9 mouse cellular contexts compared by ENCODE assay signal in genomic region chr2:166656630-166657029, GRCm38 (mm10). TPM values are rescaled to one million over a fixed set of nuclear protein-coding genes. Genes with fewer than 3 reads are reported as not detected.
A peak's percentile ranks its signal among the peaks of the same experiment; 100 is the strongest.
DNase-seq lines count a peak whose midpoint lies in the region; ATAC-seq lines count a peak whose summit lies in the region.
"Had no signal": no experiment of that assay in that cellular context is flagged by ENCODE, and none has a peak within 500 bp of the region (broad histone marks: within the 10 kb centered on the region; RNA-seq: fewer than 3 reads in every experiment).

No protein-coding gene starts in this region.

- no peaks in the 10 kb centered on the region for H3K9me3 ChIP-seq in heart, embryonic 14.5 days (ENCODE audit: control insufficient read depth, low read length)
- H3K9me3 ChIP-seq in hindbrain, embryonic 16.5 days (ENCODE audit: control insufficient read depth, low read length): no peaks in the 10 kb centered on the region
- no peaks in the 10 kb centered on the region for H3K9me3 ChIP-seq in midbrain, embryonic 16.5 days (replicated peaks; ENCODE audit: control insufficient read depth, low read length, poor library complexity, severe bottlenecking)
- H3K9me3 ChIP-seq: limb, embryonic 15.5 days had no signal

- no peak overlapping the region for H3K4me3 ChIP-seq in heart, embryonic 14.5 days (ENCODE audit: control insufficient read depth in 1 of 2, insufficient read depth in 1 of 2, low read depth in 1 of 2, low read length in 2 of 2)
- H3K4me3 ChIP-seq in hindbrain, embryonic 16.5 days (ENCODE audit: low read length): no peak overlapping the region
- H3K4me3 ChIP-seq in midbrain, embryonic 16.5 days (ENCODE audit: low read depth, low read length): no peak overlapping the region
- H3K4me3 ChIP-seq: limb, embryonic 15.5 days had no signal

- peaks cover 19 to 22% of the 10 kb centered on the region in 2 experiments for H3K4me1 ChIP-seq in heart, embryonic 14.5 days (ENCODE audit: control insufficient read depth in 2 of 2, insufficient read depth in 2 of 2, low read length in 2 of 2)
- peaks cover 28% of the 10 kb centered on the region for H3K4me1 ChIP-seq in hindbrain, embryonic 16.5 days (ENCODE audit: control insufficient read depth, insufficient read depth, low read depth, low read length)
- peaks cover 14% of the 10 kb centered on the region for H3K4me1 ChIP-seq in midbrain, embryonic 16.5 days (ENCODE audit: control insufficient read depth, insufficient read depth, low read length)

- H3K27me3 ChIP-seq in heart, embryonic 14.5 days (ENCODE audit: control insufficient read depth, insufficient read depth, low read length): no peaks in the 10 kb centered on the region
- no peaks in the 10 kb centered on the region for H3K27me3 ChIP-seq in hindbrain, embryonic 16.5 days (replicated peaks; ENCODE audit: control insufficient read depth, insufficient read depth, low read length)
- no peaks in the 10 kb centered on the region for H3K27me3 ChIP-seq in midbrain, embryonic 16.5 days (ENCODE audit: control insufficient read depth, insufficient read depth, low read depth, low read length)
- H3K27me3 ChIP-seq: limb, embryonic 15.5 days had no signal

- intact Hi-C loops in heart, postnatal 10 days (cut with DNase I): no loop called here

- no peak for ATAC-seq in heart, embryonic 14.5 days (ENCODE audit: insufficient number of reproducible peaks, insufficient read depth, low FRiP score, low read depth)
- ATAC-seq in activated CD4-positive, CD25-positive, alpha-beta regulatory T cell, adult 4 months: peak; percentile 70
- no peak for ATAC-seq in hindbrain, embryonic 16.5 days
- no peak for ATAC-seq in midbrain, embryonic 16.5 days

- no peak for DNase-seq in heart, postnatal 10 days
- DNase-seq in adrenal gland, postnatal 14 days: no peak
- no peak for DNase-seq in cerebellum, adult 11-12 months
- no peak for DNase-seq in spleen, postnatal 14 days (ENCODE audit: low spot score in 2 of 2)

- 69% methylated on average over 4 of the region's 4 CpGs for WGBS in heart, embryonic 14.5 days
- WGBS in hindbrain, embryonic 16.5 days: 43% methylated on average over 4 of the region's 4 CpGs
- WGBS in midbrain, embryonic 16.5 days: 53% methylated on average over 4 of the region's 4 CpGs

- no peaks in the 10 kb centered on the region for H3K36me3 ChIP-seq in heart, embryonic 14.5 days (ENCODE audit: control insufficient read depth, insufficient read depth, low read length)
- H3K36me3 ChIP-seq in hindbrain, embryonic 16.5 days (ENCODE audit: control insufficient read depth, insufficient read depth, low read length): no peaks in the 10 kb centered on the region
- H3K36me3 ChIP-seq in midbrain, embryonic 16.5 days (ENCODE audit: control insufficient read depth, insufficient read depth, low read length): no peaks in the 10 kb centered on the region
- H3K36me3 ChIP-seq: limb, embryonic 15.5 days had no signal

- H3K4me2 ChIP-seq in heart, embryonic 14.5 days (ENCODE audit: low read length): no peak overlapping the region
- no peak overlapping the region; the same call in 1 of the 2 replicates for H3K4me2 ChIP-seq in hindbrain, embryonic 16.5 days (ENCODE audit: low read length)
- H3K4me2 ChIP-seq in midbrain, embryonic 16.5 days (ENCODE audit: low read length): no peak overlapping the region
- H3K4me2 ChIP-seq: limb, embryonic 15.5 days had no signal

- peak overlapping the region; percentile 74 to 82 for H3K27ac ChIP-seq in heart, embryonic 14.5 days (replicated peaks in 1 of 2; ENCODE audit: control insufficient read depth in 1 of 2, insufficient read depth in 1 of 2, low read depth in 2 of 2, low read length in 2 of 2)
- peak overlapping the region; percentile 13; the same call in 1 of the 2 replicates for H3K27ac ChIP-seq in hindbrain, embryonic 16.5 days (ENCODE audit: low read depth, low read length)
- H3K27ac ChIP-seq in midbrain, embryonic 16.5 days (ENCODE audit: low read length): peak overlapping the region; percentile 60; the same call in 1 of the 2 replicates

- H3K9ac ChIP-seq in heart, embryonic 14.5 days (ENCODE audit: low read length): no peak overlapping the region
- H3K9ac ChIP-seq in hindbrain, embryonic 16.5 days (ENCODE audit: low read depth, low read length): no peak overlapping the region
- no peak overlapping the region for H3K9ac ChIP-seq in midbrain, embryonic 16.5 days (ENCODE audit: low read depth, low read length)
- H3K9ac ChIP-seq: limb, embryonic 15.5 days had no signal

RNA-seq across cellular contexts. Expression of gene Prex1, which starts 57.0 kb away (rescaled TPM):
- 8.6 and 9.5 TPM in 2 replicates for polyA plus RNA-seq in heart, embryonic 14.5 days (2014; fragmentation: Nextera tagmentation; extraction: Ambion mirVana)
- 10 to 100 TPM; 12.1 to 17.7 TPM for total RNA-seq in heart, postnatal 10 days (2021)
- polyA plus RNA-seq in activated CD4-positive, CD25-positive, alpha-beta regulatory T cell, adult 4 months (2017; shearing (Covaris generic)): 10 to 100 TPM; 34.5 to 45.2 TPM
- 27.3 and 32.5 TPM in 2 replicates for polyA plus RNA-seq in hindbrain, embryonic 16.5 days (2015; fragmentation: Nextera tagmentation; extraction: Ambion mirVana)
- 19.3 and 22.0 TPM in 2 replicates for polyA plus RNA-seq in midbrain, embryonic 16.5 days (2015; fragmentation: Nextera tagmentation; extraction: Ambion mirVana)
- total RNA-seq in adrenal gland, postnatal 14 days (2021): 13.6 and 18.6 TPM in 2 replicates

Comparison
In these comparisons a context has a peak if more than half of its experiments do, and no peak if none do; other contexts are left out.
1. H3K27ac ChIP-seq: peak in every context shown above with its lines; median percentile 78 in heart, embryonic 14.5 days; 60 in midbrain, embryonic 16.5 days; 13 in hindbrain, embryonic 16.5 days.